Mouse (Mus musculus) spleen, adult 12 weeks (tissue): ENCODE results near the gene Rbfox3.

ENCODE experiments used
- DNase-seq: peaks from one replicate; pipeline ENCODE4 v3.0.0; 2022; ENCODE audit warnings: low spot score

Rbfox3 gene

DNA sequence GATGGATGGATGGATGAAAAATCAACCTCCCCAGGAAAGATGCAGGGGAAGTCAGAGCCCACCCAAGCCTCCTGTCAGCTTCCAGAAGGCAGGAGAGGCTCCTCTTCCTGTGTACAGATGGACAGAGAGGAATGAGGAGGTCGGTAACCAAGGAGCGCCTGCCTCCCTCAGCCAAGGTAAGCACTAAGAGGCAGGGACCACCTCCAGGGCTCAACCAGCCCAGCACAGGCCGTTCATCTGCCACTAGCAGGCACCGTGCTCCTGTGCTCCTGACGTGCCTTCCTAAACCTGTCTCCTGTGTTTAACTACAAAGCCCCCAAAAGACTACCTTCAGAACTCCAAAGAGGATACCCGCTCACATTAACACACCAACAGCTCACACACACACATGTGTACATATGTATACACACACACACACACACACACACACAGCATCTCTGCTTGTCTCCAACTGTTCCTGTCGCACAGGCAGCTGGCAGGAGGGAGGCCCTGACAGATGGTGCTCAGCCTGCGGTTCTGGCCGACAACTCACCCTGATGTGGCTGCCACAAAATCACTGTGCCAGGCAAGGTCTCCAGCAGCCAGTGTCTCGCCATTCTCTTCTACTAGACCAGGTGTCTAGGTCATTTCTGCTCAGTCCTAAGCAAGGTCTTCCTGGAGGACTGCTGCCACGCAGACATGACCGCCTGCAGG, 151.0 kb downstream of the Rbfox3 start:
- no peak for DNase-seq

DNA sequence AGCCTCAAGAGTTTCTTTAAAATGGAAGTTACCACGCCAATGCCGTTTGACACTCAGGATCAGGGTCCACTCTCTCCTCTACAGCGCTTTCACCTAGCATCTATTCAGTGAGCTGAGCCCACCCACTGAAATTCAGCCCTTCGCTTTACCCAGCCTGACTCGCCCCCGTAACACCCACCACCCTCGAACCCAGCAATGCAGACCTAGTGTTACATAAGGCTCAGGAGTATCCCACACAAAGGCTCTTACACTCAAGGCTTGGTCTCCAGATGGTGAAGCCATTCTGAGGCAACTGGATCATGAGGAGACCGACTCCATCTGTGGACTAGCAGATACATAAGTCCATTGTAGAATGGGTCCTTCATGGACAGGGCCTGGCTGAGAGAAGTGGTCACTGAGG, 152.2 kb downstream of the Rbfox3 start:
- no peak for DNase-seq

DNA sequence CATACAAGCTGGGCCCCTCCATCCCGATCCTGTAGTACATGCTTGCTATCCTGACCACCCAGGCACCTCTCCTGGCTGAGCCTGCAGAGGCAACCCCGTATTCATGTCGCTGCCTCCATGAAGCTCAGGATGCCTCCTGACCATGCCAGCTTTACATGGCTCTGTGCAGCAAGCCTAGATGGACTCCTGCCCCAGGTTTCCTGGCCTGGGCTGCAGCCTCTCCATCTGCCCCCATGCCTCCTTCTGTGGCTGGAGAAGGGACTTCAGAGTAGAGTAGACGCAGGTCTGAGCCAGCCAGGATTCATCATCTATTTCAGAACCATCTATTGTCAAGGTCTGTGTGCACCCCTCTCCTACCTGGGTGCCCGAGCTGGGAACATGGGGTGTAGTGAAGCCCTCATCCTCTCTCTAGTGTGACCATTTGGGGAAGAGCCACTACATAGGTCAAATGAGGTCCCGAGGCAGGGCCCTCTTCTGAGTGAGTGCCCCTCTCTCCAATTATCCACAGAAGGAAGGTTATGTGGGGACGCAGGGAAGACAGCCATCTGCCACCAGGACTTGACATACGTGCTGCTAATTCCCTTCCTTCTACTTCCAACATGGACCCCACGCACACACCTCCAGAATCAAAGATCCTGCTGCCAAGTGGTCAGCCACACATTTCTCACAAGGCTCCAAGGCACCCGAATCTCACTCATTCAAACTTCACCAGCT, 153.0 kb downstream of the Rbfox3 start:
- no peak for DNase-seq

DNA sequence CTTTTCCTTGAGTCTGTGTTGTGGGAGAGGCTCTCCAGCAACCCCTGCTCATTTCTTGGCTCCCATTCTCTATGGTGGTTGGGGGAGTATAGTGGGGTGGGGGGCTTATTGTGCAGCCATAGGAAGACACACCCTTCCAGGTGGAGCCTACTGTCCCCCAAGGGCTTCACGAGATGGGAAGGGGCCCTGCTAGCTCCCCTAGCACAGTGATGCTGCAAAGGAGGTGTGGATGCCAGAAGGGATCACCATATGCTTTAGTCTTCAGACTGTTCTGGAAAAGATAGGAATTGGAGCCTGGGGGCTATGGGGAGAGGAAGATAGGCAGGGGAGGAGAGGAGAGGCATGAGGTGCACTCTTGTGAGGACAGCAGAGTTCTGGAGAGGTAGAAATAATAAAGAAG, 153.9 kb downstream of the Rbfox3 start:
- DNase-seq = no peak

DNA sequence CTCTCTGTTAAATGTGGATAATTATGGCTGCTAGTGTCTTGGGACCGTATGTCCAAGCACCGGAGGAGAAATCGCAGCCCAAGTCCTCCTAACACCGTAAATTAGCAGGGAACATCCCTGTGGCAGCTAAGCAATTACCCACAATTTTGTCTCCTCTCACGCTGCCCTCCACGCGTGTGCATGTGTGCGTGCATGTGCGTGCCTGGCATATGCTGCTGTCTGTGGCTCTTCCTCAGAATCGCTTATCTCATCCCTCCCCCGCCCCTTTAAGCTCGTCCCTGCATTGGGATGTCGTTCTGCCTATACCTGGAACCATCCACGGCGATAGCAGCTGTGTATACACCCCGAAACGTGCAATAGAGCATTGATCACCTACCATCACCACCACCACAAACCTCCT, 156.4 kb downstream of the Rbfox3 start:
- DNase-seq = no peak

DNA sequence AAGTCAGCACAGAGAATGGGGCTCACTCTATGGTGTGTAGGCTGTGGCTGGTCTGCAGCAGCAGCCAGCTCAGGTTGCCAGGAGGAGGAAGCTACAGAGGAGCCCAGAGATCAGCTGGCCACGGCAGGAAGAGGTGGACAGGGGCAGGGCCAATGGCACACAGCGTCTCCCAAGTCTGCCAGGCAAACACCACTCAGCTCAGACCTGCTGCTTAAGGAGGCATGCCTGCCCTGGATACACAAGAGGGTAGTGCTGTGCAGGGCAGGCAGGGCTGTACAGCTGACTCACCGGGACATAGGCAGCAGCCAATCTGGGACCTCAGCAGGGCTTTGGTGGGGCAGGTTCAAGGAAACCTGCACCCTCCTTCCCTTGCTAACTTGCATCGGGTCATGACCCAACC, 156.9 kb downstream of the Rbfox3 start:
- DNase-seq = no peak

DNA sequence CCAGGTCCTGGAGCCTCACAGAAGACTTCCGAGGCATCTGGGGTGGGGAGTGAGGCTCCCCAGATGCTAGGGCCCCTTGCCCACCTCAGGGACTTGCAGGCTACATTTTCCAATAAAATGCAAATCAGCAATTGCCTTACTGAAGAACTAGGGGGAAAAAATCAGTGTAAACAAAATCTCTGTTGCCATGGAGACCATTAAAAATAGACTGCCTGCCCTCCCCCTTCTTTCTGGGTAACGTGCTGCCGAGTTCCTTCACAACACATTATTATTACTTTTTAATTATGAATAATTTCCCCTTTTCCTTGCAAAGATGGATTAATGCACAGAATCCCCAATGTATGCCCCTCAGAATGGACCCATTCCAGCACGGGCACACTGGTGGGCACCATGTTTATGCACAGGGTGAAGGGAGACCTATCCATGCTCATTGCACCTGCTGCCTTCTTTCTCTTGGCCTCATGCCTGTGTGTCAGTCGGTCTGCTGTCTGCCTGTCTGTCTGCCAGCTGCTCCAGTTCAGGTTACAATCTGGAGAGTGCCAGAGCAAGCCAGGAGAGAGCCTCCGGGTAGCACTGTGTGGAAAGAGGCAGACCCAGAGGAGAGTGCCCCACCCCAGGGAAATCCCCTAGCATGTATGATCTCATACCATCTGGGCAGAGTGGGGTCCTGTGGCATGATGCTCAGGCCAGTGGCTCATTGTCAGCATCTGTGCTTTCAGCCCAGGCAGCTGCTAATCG, 159.3 kb downstream of the Rbfox3 start:
- DNase-seq = no peak

DNA sequence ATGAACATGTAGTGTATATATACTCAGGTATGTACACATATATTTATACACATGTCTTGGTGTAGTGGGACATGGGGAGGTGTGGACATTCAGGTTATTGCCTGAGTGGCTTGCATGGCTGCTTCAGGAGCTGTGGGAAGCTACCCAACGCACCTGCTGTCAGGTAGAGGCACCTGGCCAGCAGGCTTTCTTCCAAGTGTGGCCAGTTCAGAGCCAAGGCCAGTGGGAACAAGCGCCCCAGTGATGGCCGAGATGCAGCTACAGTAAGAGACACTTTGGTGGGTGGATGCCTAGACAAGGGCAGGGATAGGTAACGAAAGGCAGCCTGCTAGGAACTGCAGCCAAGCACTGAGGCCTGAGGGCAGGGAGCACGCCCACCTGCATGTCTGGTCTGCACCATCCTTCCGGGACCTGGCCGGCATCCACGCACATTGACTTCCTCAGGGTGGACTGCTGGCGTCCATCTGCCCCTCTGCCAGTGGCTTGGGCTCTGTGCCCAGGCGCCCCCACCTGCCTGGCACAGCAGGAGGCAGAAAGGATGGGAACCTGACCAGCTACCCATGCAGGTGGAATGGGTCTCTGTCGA, 160.6 kb downstream of the Rbfox3 start:
- DNase-seq = no peak

DNA sequence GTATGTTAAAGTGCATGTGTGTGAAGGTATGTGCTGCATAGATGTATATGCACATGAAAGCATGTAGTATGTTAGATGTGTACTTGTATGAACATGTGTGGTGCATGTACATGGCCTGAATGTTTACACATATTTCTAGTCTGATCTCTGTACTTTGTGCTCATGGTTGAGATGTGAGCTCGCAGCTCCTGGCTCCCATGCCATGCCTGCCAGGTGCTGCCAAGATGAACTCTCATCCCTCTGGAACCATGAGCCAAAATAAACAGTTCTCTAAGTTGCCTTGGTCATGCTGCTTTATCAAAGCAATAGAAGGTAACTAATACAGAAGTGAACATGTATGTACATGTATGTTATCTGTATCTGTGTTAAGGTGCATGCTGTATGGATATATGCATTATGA, 161.9 kb downstream of the Rbfox3 start:
- DNase-seq = no peak

DNA sequence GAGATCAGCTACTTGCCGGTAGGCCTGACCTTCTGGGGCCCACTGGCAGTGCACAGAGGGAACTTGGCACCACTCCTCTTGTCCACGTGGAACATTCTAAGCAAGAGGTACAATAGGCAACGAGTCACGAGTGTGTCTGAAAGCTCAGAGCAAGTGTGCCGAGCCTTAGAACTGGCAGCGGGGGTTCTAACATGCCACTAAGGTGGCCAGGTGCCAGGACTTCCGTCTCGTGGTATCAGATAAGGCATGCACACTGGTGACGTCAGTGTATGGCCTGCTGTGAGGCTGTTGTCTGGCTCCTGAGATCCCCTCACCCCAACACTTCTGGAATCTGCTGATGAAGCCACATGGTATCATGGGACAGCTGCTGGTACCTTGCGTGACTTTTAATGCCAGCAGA, 162.8 kb downstream of the Rbfox3 start:
- DNase-seq = no peak

DNA sequence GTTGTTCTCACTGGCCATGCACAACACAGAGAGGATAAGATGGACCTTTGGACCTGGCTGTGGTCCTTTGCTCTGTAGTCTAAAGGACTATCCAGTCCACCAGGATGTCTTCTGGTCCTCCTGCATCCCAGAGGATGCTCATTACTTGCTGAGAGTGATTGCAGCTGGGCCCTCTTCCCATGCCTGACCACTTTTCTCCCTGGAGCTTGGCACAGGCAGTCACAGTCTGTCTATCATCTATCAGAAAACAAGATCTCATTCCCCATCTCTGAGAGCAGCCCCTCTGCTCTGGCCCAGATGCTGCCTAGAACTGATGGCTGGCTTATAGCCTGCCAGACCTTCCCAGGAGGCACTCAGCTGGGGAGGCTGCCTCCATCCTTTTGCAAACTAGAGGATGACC, 166.1 kb downstream of the Rbfox3 start:
- no peak for DNase-seq

DNA sequence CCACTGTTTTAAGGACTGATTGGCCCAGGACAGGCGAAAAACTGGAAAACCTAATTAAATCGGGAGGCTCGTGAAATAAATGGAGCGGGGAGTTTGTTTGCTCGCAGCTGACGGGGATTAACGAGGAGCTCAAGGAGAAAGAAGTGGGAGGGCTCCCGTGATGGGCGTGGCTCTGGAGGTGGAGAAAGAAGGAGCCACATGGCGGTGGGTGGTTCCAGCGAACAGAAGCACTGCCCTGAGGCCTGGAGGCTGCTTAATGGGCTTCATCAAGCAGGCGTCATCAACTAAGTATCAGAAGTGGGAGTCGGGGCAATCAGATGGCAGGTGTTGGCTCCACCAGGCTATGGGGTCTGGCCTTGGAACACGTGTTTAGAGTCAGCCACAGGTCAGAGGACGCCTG, 166.6 kb downstream of the Rbfox3 start:
- DNase-seq = no peak

DNA sequence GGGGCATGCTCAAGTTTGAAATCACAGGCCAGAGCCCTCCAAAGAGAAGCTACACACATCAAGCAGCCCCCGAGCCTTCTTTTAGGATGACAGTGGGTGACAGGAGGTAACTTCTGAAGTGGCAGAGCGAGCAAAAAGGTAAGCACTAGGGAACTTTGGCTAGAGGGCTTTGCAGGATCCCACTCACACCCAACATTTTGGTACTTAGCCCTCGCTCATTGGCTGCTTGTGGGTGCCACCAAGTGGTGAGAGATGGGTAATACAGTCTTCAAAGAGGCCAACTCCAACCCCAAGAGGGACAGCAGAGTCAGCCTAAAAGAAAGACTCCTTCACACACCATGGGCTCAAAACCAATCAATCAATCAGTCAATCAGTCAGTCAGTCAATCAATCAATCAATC, 168.6 kb downstream of the Rbfox3 start:
- DNase-seq = no peak

DNA sequence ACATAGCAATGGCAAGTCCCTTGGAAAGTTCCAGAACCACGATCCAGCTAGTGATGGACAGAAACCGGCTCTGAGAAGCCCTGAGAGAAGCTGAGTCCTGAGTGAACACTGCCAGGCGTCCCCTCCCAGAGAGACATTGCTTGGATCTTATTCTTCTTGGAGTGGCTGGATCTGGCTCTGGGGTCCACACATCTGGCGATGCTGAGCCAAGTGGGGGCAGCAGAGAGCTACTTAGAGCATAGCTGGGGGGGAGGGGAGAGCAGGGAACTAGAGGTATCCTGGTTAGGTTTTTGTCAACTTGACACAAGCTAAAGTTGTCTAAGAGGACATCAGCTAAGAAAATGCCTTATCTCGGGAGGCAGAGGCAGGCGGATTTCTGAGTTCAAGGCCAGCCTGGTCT, 170.1 kb downstream of the Rbfox3 start:
- DNase-seq = no peak

DNA sequence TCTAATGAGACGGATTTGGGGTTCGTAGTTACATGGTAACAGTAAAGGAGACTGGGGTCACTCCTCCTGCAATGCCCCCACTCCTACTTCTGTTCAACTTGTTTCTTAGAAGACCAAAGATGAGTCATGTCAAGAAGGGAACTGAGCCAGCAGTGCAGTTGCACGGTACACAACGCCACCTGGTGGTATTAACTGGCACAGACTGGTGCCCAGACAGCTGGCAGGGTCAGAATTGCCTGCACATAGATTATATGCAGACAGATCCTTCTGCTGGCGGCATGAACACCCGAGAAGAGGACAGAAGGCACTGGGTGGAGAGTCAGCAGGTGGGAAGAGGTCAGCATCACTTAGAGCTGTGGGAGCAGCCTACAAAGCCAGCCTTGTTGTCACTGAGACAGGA, 171.4 kb downstream of the Rbfox3 start:
- DNase-seq = no peak

DNA sequence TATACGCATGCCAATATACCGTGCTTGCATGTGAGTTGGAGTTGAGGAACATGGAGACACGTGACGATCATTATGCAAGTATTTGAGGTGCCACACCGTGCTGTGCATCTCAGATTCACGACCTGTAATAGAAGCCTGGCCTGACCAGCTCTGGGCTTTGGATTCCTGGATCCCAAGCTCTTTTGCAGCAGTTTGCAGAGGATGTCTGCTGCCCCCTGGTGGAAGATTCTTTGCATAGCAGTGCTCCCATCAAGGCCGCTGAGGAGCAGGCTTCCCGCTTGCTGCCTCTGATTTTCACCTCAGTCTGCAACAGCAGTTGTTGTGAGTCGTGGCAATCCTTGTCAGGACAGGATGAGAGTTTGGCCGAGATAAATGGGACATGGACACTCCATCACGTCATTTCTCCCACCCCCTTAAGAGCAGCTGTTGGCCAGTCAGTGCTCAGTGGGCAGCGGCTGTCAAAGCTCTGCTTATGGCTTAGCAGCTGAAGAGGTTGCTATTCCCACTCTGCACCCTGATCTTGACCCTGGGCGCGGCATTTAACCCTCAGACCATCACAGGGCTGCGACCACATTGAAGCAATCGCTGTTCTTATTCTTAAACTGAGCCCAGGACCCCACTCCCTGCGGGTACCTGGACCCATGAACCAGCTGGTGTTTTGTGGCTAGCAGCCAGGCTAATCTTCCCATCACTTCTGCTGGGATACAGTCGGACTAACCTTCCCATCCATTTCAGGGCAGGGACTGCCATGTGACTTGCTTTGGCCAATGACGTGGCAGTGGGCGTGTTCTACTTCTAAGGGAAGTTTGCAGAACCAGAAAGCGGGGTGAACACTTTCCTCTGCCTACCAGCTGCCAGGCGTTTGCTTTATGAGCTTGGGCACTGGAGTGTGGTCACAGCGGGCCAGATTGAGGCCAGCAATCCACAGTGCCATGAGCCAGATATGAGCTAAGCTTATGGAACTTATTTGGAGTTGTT, 172.3 kb downstream of the Rbfox3 start:
- peak; percentile 15 for DNase-seq

DNA sequence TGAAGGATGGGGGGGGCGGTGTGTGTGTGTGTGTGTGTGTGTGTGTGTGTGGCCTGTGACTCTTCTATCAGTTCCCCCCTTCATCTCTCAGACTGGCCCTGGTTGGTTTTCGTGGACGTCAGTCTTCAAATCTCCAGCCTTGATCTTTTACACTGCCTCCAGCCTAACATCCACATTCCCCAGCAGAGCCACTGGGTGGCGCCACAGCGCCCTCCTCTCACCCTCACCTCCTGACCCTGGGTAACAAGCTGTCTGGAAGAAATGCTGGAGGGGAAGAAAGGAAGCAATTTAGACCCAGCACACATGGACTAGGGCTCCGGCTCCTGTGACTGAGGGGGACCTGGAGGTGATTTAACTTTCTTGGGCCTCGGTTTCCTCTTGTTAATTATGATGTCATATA, 173.1 kb downstream of the Rbfox3 start:
- DNase-seq = no peak

DNA sequence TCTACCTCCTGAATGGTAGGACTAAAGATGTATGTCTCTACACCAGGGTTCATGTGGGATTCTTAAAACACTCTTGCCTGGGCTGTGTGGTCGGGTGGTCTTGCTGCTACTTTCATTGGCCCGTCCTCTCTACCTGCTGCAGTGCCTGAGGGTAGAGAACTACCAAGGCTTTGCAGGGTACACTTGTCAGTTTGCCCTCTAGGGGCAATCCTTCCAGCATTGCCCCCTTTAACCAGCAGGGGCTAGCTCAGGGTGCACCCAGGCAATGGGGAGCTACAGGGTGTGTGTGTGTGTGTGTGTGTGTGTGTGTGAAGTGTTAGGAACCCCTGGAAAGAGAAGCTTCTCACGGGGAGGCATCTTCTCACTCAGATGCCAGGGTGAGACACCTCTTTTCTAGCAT, 173.6 kb downstream of the Rbfox3 start:
- DNase-seq = no peak

DNA sequence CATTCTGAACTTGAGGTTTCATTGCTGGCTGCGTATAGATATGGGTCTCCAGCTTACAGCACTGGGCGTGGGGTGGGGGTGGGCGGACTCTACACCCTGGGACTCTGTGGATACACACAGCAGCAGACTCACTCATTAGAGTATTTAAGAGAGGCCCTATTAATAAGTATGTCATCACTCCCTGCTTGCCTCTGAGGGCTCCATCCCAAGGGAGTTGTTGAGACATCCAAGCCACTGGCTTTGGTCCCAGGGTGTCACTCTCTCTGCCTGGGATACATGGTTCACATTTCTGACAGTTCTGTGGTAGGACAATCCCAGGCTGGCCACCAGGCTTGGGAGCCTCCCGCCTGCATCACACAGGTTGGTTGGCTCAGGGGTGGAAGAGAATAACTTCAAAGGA, 174.4 kb downstream of the Rbfox3 start:
- no peak for DNase-seq

DNA sequence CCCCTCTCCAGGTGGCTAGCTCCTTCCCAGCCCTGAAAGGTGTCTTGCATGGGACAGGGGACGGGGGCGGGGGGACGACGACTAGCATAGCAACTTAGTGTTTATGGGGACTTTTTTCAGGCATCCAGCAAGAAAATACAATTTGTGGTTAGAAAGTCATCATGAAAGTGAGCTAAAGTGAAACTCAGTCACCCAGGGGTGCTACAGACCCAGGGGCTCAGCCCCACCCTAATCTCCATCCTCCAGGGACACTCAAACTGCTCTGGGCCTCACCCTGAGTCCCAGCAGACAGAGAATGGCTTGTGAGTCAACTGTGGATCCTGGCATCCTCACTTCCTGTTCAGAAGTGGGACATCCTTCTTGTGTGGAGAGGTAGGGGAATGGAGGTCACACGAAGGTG, 179.7 kb downstream of the Rbfox3 start:
- DNase-seq = no peak

DNA sequence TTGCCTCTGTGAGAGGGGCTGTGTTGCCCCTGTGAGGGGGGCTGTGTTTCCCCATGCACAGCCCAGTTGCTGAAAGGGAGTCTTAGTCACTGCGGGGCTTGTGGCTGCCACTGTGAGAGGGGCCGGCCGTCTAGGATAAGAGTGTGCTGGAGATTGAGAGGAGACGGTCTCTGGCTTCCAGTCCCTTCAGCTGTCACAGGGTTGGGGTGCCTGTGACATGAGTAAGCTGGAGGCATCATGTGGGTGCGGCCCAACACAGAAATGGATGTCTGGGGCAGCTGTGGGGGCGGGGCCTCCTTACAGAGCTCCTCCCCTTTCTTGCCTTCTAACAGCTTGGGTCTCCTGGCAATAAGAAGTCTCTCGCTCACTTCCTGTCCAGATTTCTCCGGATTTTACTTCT, 182.0 kb downstream of the Rbfox3 start:
- no peak for DNase-seq

DNA sequence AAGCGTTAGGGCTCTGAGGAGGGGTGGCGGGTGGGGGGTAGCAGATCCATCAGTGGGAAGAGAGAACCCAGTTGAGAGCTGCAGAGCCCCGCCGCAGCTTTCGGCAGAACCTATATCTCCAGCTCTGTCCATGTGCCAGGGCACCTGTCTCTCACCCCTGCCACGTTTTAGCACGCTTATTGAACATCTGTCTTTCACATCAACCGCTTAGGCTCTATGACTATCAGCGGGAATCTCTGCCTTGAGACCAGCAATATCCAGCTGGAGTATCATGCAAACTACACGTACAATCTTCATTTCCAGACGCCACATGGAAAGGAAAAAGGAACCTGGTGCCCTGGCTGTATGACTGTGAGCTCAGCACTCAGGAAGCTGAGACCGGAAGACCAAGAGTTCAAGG, 182.6 kb downstream of the Rbfox3 start:
- no peak for DNase-seq
